Mouse (Mus musculus): ENCODE measurements around the gene BC051142.

- TF ChIP-seq EP300 (IDR thresholded peaks at IDR 0.05; ENCODE audit: low read depth) (no peak), CTCF (IDR thresholded peaks at IDR 0.05; ENCODE audit: low read depth) (no peak)
These were observed 44.1 kb upstream of the BC051142 start, which contains the start of gene Btnl2 for GRCm38 (mm10) chr17:34354539-34354938.
